Mouse (Mus musculus): ENCODE results near the gene Adamts14.

Gene Adamts14

GRCm38 (mm10) chr10:61277051-61277450 lies 3.8 kb upstream of the Adamts14 start:
- DNase-seq (ENCODE audit: extremely low spot score, low read depth, low spot score): no peak

- peak; percentile 24 for DNase-seq (ENCODE audit: extremely low spot score, low read depth, low spot score)
These were observed 2.5 kb upstream of the Adamts14 start for GRCm38 (mm10) chr10:61275669-61276110.

- no peak for DNase-seq (ENCODE audit: extremely low spot score, low read depth, low spot score)
These were observed 1.3 kb upstream of the Adamts14 start for GRCm38 (mm10) chr10:61274532-61274931.

- no peak for DNase-seq (ENCODE audit: extremely low spot score, low read depth, low spot score)
These were observed 592 bp upstream of the Adamts14 start for GRCm38 (mm10) chr10:61273844-61274215.

- DNase-seq (ENCODE audit: extremely low spot score, low read depth, low spot score): no peak
These were observed 607 bp downstream of the Adamts14 start for GRCm38 (mm10) chr10:61272631-61273030.

GRCm38 (mm10) chr10:61272089-61272626 lies 1.1 kb downstream of the Adamts14 start:
- DNase-seq (ENCODE audit: extremely low spot score, low read depth, low spot score): no peak

- no peak for DNase-seq (ENCODE audit: extremely low spot score, low read depth, low spot score)
These were observed 5.9 kb downstream of the Adamts14 start for GRCm38 (mm10) chr10:61267378-61267777.

- no peak for DNase-seq (ENCODE audit: extremely low spot score, low read depth, low spot score)
These were observed 9.6 kb downstream of the Adamts14 start for GRCm38 (mm10) chr10:61263606-61264005.

GRCm38 (mm10) chr10:61261229-61262156 lies 11.7 kb downstream of the Adamts14 start:
- no peak for DNase-seq (ENCODE audit: extremely low spot score, low read depth, low spot score)

- no peak for DNase-seq (ENCODE audit: extremely low spot score, low read depth, low spot score)
These were observed 15.1 kb downstream of the Adamts14 start for GRCm38 (mm10) chr10:61258131-61258530.

GRCm38 (mm10) chr10:61256665-61257064 lies 16.6 kb downstream of the Adamts14 start:
- DNase-seq (ENCODE audit: extremely low spot score, low read depth, low spot score): no peak

GRCm38 (mm10) chr10:61255190-61255589 lies 18.0 kb downstream of the Adamts14 start:
- DNase-seq (ENCODE audit: extremely low spot score, low read depth, low spot score): no peak

GRCm38 (mm10) chr10:61254761-61255160 lies 18.5 kb downstream of the Adamts14 start:
- DNase-seq (ENCODE audit: extremely low spot score, low read depth, low spot score): no peak

GRCm38 (mm10) chr10:61249951-61250350 lies 23.3 kb downstream of the Adamts14 start:
- no peak for DNase-seq (ENCODE audit: extremely low spot score, low read depth, low spot score)

- no peak for DNase-seq (ENCODE audit: extremely low spot score, low read depth, low spot score)
These were observed 24.6 kb downstream of the Adamts14 start for GRCm38 (mm10) chr10:61248596-61249114.

- no peak for DNase-seq (ENCODE audit: extremely low spot score, low read depth, low spot score)
These were observed 26.9 kb downstream of the Adamts14 start for GRCm38 (mm10) chr10:61246288-61246687.

- no peak for DNase-seq (ENCODE audit: extremely low spot score, low read depth, low spot score)
These were observed 31.2 kb downstream of the Adamts14 start for GRCm38 (mm10) chr10:61241961-61242421.

GRCm38 (mm10) chr10:61240108-61240920 lies 32.9 kb downstream of the Adamts14 start:
- no peak for DNase-seq (ENCODE audit: extremely low spot score, low read depth, low spot score)

- DNase-seq (ENCODE audit: extremely low spot score, low read depth, low spot score): no peak
These were observed 35.9 kb downstream of the Adamts14 start for GRCm38 (mm10) chr10:61237391-61237785.

GRCm38 (mm10) chr10:61236683-61237390 lies 36.4 kb downstream of the Adamts14 start:
- DNase-seq (ENCODE audit: extremely low spot score, low read depth, low spot score): no peak

Measured in hindlimb bud, embryonic 11.5 days (tissue).